Mouse (Mus musculus) stomach, postnatal 0 days (tissue): ENCODE data around the gene Dock4.

ENCODE experiments used
- CTCF ChIP-seq: IDR thresholded peaks from 2 replicates; pipeline ENCODE4 v1.5.1; 2016; ENCODE audit warnings: antibody characterized with exemption, low read depth, mild to moderate bottlenecking, moderate library complexity
- EP300 ChIP-seq: optimal IDR thresholded peaks from 2 replicates; pipeline ENCODE3; 2016; ENCODE audit warnings: antibody characterized with exemption

GRCm38 (mm10) chr12:40551317-40551716 lies 105.6 kb downstream of the Dock4 start:
- TF ChIP-seq EP300: no peak
- TF ChIP-seq CTCF: no peak
